Mouse (Mus musculus) cerebellum, adult 9-10 months (tissue): ENCODE results near the gene Sf3b3.
"Not testable (repeated sequence)": the region's sequence is repeated elsewhere in the genome, so short reads cannot be mapped to it uniquely, and the experiment has no call there.

Experiments
- DNase-seq: peaks from one replicate; pipeline ENCODE4 v3.0.0; 2022

The Sf3b3 gene

DNA sequence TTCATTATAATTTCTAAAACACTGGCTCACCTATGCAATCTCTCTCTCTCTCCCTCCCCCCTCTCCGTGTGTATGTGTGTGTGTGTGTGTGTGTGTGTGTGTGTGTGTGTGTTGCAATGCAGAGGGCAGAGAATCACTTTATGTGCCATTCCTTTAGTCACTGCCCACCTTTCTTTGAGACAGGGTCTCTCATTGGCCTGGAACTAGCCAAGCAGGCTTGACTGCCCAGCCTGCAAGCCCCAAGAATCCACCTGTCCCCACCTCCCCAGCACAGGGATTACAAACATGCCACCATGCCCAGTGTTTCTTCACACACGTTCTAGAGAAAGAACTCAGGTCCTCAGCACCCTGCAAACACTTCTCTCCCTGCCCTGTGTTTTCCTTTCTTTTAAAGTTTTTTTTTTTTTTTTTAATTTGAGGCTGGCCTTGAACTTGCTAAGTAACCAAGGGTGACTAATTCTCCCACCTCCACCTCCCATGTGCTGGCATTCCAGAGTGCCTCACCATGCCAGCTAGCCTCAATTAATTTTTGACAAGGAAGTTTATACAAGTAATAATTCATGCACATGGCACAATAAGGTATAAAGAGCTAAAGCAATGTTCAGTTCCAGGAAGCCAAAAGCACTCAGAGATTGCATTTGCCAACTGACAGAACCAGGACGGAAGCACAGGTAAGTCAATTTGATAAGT is 41.6 kb downstream of the Sf3b3 start:
- no peak for DNase-seq

DNA sequence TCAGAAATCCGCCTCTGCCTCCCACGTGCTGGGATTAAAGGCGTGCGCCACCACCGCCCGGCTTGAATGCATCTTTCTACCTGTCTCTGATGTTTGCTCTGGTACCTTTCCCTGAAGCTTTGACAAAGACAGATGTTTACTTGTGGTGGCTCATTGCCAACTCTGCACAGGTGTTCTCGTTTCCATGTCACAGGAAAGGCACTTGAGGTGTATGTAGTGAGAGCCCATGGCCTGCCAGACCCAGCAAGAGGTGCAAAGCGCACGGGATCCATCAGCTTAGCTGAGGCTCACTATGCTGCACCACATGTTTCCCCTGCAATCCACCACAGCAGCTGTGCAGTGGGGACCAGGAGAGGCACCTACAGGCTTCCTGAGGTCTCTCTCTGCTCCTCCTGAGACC is 42.7 kb downstream of the Sf3b3 start:
- no peak for DNase-seq

DNA sequence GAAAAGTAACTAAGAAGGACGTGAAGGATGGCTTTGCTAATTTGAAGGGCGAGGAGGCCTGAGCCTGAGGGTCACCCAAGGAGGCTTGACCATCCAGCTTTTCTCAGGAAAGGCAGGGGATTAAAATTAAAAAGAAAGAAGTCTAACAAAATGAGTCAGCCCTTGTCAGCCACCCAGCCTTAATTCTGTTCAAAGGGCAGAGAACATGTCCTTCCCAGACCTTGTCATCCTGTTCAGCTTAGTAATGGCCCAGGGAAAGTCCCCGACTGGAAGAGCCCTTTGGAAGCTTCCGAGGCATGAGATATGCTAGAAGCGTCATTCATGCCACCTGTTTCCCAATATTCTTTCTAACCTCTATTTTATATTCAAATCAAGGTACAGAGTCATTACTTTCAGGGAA is 43.6 kb downstream of the Sf3b3 start:
- no peak for DNase-seq

DNA sequence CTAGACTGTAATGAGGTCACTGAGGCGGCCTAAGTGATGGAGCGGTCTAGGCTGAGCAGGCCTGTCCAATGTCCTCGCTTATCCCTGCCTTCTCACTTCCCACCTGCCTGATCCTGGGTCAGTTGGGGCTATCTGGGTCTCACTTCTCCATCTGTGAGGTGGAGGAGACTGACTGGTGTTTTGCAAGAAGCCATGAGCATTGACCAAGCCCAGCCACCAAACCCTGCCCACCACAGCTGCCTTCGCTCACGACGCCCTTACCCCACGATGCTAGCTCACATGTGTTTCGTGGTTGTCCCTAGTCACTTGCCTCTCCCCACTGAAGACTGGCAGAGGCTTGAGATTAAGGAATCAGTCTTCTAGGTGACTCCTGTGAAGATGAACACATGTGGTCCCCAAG is 49.5 kb downstream of the Sf3b3 start:
- no peak for DNase-seq

DNA sequence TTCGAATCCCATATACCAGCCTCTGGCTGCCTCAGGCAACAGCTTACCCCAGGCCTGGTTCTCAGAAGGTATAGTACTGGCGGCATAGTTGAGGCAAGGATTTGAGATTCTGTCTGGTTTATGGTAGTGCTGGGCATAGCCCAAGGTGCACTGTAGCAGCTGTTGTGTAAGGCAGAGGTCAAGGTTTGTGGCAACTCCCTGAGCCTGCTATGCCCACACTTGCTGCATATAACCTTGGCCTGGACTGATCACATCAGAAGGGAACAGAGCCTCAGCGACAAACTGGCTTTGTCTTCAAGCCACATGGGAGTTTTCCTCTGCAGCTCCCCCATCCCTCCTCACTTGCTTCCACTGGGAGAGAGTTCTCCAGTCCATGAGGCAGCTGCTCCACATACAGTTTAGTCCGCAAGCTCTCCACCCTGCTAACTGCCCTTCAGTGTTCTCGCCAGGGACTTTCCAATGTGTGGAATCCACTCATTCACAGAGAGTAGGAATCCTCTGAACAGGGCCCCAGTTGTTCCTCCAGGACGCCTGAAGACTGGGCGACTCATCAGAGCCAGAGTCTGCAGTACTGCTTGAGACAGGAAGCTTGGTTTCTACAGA is 52.1 kb downstream of the Sf3b3 start:
- DNase-seq: no peak

DNA sequence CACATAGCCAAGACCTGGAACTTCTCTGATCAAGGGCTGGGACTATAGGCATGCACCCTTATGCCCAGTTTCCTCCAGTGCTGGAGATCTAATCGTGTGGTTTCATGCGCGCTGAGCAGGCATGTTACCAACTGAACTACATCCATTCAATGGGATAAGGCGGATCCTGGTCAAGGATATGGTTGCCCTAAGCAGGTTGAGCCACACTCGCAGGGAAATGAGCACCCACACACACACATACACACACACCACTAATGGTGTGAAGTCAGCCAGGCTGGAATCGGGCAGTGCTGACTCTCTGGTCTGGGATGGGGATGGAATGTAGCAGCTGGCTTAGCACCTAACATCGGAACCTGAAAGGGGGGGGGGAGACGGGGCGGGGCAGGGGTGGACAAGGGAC is 52.7 kb downstream of the Sf3b3 start:
- no peak for DNase-seq

DNA sequence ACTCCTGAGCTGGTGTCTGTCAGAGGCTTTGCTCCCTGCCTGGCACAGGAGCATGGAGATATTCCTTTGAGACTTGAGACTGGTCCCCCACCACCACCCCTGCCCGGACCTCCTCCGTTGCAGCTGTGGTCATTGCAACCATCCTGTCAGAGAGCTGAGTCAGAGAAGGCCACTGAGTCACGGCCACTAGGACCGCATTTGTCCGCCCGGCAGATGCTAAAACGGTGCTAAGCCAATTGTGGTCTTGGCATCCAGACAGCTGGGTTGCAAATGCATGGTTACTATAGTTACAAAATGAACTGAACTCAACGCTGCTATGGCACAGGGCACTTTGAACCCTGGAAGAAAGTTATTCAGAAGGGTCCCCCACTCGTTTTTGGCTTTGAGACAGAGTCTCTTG is 53.1 kb downstream of the Sf3b3 start:
- DNase-seq: no peak

DNA sequence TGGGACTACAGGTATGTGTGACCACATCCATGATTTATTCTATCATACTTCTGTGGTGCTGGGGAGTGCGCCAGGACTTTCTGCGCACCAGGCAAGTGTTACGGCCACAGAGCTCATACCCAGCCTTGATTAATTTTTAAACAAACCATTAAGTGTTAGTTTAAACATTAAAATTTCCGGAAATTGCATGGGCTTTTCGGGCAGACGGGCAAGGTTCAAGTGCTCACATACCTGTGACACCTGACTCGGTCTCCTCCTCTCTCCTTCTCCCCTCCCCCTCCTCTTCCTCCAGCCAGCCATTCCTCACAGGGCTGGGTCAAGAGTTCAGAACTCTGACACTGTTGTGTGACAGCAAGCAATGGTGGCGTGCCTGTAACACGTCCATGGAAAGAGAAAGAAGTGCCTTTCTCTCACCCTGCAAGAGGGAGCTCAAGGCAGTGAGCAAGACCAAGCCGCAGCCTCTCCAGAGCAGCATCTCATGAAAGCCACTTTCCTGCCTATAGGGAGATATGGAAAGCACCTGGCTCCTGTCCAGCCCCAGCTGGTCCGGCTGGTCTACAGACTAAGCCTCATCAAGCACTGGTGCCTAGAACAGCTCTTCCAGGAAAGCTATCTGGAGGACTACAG is 53.9 kb downstream of the Sf3b3 start:
- no peak for DNase-seq

DNA sequence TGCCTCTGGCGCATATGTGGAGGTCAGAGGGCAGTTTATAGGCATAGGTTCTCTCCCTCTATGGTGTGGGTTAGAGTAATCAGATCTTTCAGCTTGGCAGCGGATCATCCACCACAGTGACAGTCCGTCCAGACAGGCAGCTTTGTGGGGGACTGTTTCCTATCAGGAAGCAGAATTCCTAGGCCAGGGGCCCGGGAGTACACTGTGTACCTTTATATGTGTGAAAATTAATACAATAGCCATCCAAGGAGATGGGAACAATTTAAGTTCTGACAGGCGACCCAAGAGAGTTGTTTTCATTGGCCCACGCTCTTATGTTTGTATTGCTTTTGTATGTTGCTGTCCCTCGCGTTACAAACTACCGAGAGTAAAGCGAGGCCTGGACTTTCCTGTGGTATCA is 55.4 kb downstream of the Sf3b3 start:
- no peak for DNase-seq

DNA sequence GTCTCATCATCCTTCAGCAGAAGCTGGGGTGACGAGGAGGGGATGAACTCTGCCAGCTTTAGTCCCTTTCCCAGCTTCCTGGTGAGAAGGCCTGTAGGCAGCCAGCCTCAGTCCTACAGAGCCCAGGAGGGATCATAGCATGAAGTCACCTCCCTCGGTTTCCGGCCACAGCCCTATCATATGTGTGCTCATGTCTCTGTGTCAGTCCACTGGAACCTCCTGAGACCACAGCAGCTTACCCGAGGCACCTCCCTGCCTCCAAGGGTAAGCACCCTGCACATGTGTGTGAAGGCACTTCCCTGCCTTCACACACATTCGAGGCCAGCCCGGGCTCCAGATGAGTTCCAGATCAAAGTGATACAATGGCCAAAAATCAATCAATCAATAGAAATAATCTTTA is 56.3 kb downstream of the Sf3b3 start:
- no peak for DNase-seq

DNA sequence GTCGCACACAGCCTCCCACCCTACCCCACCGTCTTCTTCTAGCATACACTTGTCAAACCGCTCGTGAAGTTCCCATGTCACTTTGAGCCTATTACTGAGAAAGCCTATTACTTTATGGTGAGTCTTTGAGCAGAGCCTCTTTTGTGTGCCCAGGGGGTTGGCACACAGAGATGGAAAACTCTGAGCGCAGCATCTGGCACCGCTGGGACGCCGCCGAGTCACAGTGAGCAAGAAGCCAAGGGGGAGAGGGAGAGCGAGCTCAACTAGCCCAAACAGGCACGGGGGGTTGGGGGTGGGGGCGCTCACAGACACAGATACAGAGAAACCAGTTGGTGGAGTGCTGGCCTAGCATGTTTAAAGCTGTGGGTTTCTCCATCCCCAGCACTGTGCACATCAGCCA is 57.0 kb downstream of the Sf3b3 start:
- no peak for DNase-seq

DNA sequence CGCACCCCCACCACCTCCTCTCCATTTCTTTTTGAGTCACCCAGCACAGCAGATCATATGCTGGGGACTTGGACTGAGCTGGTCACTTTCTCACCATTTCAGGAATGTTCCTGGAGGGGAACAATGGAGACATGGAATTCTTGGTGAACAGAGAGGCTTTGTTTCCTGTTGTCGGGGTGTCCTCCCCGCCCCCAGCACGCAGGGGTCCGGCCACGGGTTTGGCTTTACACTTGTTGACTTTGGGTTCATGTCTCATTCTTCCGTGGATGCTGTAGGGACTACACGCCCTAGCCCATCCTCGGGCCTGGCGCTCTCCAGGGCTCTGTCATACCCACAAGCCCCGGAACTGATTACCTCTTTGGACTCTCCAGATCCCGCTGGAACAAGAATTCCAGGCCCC is 57.6 kb downstream of the Sf3b3 start:
- DNase-seq: no peak

DNA sequence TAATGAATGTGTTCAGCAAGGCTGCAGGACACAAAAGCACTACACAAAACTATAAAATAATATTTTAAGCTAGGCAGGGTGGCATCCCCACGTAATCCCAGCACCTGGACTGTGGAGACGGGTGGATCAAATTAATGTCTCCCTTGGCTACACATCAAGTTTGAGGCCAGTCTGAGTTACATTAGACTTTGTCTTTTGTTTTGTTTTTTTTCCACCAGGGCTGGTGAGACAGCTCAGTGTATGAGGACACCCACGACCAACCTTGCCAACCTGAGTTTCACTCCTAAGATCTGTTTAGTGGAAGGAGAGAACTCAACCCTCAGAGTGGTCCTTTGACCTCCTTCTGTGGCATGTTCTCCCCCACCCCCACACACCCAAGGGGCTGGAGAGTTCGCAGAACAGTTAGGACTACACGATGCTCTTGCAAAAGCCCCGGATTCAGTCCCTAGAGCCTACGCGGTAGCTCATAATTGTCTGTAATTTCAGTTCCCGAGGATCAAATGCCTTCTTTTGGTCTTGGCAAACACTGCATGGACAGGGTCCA is 59.1 kb downstream of the Sf3b3 start:
- DNase-seq: no peak

DNA sequence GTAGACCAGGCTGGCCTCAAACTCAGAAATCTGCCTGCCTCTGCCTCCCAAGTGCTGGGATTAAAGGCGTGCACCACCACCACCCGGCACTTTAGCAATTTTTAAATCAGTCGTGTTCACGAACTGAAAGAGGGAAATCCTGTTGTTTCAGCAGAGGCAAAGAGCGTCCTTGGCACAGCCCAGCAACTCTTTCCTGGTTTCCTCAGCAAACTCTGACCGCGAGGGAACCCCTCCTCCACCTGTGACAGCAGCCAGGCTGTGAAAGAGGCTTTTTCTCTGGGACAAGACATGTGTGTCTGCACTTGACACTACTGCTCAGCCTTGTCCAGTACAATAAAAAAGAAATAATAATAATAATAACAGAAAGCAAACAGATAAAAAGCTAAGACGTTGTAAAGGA is 59.7 kb downstream of the Sf3b3 start:
- DNase-seq: no peak

DNA sequence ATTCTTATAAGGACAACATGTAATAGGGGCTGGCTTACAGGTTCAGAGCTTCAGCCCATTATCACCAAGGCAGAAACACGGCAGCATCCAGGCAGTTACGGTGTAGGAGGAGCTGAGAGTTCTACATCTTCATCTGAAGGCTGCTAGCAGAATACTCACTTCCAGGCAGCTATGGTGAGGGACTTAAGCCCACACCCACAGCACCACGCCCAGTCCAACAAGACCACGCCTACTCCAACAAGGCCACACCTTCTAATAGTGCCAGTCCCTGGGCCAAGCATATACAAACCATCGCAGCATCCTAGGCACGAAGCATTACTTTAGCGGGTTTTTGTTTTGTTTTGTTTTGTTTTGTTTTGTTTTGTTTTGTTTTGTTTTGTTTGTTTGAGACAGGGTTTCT is 60.1 kb downstream of the Sf3b3 start:
- not testable (repeated sequence) for DNase-seq

DNA sequence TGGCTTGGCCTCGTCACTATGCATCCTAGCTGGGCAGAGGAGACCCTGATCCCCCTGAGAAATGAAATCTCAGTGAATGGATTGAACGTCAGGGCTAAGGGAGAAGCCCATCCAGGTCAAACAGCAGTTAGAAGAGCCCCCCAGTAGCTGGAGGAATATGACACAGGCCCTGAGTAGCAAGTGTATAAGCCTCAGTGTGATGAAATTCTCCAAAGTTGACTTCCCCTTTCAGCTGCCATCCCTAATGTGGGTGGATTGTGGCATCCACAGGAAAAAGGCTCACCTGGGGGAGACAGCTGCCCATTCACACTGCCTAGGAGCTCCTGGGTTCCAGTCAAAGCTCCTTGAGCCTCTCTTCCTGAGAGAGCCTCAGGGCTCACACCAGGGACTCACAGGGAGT is 61.2 kb downstream of the Sf3b3 start:
- no peak for DNase-seq

DNA sequence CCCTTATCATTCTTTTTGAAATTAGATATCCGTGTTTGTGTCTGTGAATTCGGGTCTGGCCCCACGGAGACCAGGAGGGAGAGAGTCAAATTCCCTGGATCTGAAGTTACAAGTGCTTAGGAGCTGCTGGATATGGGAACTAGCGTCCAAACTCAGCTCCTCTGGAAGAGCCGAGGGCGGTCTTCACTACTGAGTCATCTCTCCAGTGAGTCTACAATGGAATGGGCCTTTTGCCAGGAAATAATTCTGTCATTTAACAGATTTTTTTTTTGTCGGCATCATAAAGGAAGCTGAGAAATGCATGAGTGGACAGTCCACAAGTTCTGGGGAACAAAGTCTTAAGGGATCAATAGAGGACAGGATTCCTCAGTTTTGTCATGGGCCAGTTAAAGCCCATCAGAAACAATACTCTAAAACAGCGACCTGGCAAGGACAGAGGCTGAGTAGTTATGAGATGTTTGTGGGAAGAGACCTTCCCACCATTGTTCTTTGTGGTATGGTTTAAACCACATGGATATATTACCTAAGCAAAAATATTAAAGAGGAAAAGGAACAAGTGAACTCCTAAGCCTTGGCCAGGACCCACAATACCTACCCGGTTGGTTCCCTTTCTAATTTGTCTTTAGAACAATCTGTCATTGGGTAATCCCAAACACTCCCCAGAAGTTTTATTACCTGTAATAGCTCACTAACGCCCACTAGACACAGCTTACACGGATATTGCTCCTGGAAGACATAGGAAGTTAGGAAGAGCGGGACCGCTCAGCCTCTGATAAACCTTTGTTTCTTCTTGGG is 66.5 kb downstream of the Sf3b3 start:
- DNase-seq: no peak

DNA sequence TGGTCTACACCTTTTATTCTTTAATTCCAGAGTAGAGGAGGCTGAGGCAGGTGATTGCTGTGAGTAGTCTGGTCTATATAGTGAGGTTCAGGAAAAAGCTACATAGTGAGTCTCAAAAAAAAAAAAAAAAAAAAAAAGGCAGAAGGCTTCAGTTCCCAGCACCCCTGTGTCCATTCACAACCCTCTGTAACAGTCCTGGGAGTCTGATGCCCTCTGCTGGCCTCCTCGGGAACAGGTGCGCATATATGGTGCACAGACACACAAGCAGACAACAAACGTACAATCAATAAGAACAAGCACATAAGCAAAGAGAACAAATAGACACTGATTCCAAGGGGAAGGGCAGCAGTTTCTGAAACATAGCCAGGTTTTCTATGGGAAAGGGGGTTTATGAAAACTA is 70.3 kb downstream of the Sf3b3 start:
- no peak for DNase-seq

DNA sequence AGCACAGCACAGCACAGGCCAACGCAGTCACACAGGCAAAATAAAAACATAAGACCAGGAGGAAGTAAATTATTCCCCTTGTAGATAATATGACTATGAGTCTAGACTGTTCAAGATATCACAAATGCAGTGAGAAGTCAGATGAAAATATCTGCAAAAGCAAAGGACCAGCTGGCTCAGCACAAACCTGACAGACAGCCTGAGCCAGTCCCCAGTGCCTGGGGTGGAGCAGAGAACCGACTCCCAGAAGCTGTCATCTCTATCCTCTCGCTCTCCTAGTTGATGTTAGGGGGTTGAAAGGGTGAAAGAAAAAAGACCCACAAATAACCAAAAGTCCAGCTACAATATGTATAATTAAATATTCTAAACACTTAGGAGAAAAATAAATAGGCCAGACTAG is 70.9 kb downstream of the Sf3b3 start:
- no peak for DNase-seq

DNA sequence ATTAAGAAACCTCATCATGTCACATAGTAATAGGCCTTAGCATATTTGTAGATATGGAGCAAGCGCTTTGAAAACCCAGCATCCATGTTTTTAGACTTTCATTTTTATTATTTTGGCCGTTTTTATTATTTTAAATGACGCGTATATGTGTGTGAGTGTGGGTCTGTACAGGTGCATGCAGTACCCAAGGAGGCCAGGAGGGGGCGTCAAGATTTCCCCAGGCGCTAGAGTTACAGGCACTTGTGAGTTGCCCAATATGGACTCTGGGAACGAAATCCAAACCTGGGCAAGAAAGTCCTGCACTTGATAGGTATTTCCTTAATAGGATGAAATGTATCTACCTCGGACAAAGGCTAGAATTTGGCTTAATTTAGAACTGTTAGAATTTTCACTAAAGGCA is 71.3 kb downstream of the Sf3b3 start:
- no peak for DNase-seq

DNA sequence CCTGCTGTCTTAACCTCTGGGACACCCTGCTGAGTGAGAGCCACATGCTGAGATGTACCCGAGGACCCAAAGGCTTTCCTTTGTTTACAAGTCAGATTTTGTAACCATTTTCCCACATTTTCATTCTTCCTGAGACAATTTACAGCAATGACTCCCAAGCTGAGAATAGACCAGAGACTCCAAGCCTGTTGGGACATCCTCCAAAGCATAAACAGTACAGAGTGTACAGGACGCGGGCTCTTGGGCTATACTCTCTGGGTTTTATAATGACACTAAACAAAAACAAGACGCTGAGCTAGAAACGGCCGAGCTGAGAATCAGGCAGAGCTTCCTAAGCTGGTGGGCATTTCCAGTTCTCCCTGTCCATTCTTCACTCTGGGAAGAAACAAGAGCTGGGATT is 71.9 kb downstream of the Sf3b3 start:
- no peak for DNase-seq

DNA sequence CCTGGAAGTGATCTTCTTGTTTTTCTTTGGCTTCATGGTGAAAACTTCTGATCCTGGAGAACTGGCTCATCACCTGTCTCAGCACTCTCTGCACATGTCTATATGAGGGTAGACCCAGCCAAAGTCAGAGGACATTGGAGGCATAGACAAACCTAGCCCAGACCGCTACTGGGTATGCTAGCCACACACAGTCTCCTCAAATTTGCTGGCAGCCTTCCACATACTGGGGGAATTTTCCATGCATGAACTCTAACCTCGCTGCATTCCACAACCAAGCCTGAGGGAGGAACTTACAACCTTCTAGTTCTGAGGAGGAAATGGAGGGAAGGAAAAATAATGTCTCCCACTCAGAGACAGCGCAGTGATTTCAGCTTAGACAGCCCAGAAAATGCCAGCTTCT is 72.5 kb downstream of the Sf3b3 start:
- no peak for DNase-seq

DNA sequence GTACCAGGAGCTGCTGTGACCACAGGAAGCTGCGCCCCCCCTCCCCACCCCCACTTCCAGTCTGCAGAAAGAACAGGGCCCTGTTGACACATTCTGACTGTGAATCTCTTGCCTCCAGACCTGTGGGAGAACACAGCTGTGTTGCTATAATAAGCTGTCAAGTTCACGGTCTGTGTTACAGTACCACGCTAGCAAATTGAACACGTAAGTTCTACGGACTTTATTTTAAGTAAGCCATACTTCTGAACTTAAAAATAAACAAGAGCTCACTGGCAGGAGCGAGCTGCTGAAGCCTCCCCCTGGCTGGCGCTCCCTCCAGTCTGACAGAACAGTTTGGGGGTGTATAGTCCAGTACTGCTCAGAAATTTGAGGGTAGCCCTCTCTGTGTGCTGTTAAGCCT is 74.1 kb downstream of the Sf3b3 start:
- DNase-seq: no peak

DNA sequence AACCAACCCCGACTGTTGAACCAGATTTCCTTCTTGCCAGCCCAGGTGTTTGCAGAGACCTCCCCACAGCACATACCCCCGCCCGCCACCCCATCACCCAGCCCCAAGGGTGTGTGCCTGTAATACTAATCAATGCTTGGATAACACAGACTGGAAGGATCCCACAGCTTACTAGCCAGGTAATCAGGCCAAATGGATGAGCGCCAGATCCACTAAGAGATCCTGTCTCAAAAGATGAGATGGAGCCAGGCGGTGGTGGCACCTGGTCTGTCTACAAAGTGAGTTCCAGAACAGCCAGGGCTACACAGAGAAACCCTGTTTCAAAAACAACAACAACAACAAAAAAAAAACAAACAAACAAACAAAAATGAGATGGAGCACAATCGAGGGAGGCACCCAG is 79.3 kb downstream of the Sf3b3 start:
- DNase-seq: no peak
